Mouse (Mus musculus): ENCODE measurements at regions not wholly inside any gene's neighbourhood (a gene's known extent, or its start where the extent isn't known, plus 50 kb on each side); places are given as distances from the start of the nearest gene placed in this dataset.

DNA sequence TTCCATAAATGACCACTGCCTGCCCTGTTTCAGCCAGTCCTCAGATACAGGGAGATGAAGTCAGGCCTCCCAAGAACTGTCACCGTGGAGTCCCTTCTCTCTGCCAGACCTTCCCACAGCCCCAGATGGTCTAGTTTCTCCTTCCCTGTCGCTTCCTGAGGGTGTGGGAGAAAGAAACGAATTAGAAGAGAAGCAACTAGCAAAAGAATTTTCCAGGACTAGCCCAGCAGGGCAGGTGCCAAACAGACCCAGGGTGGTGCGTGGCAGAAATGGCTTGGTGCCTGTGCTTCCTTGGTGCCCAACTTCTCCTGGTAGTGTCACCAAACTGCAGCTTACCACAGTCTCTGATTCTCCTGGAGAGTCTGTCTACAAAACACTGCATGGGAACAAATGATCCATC lies 156.3 kb upstream of the Dyrk2 start:
- H3K4me1 ChIP-seq (ENCODE audit: insufficient read depth), result no peaks in the 10 kb centered on the region

DNA sequence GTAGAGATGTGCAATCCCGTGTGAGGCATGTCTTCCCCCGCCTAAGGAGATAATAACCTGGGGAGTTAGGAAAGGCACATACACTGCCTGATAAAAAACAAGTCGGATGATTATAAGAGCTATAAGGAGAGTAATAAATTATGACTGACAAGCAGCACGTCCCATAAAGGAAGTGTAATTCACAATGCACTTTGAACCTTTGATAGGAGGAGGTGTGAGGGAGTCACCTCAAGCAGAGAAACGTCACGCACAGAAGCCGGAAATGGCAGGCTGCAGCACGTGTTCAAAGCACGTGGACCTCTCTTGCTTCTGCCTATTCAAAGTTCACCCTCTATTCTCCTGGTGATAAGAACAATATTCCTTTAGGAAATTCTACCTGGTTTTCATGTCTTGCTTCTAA lies 154.4 kb upstream of the Dyrk2 start:
- ATAC-seq, result no peak

More for the DNA sequence above, 156.3 kb upstream of the Dyrk2 start:
- Histone ChIP-seq H3K36me3 (replicated peaks; ENCODE audit: insufficient read depth, low read length) (no peaks in the 10 kb centered on the region), H3K9me3 (ENCODE audit: low read length) (no peaks in the 10 kb centered on the region), H3K9ac (replicated peaks) (no peak overlapping the region), H3K27ac (ENCODE audit: low read depth) (no peak overlapping the region), H3K27me3 (ENCODE audit: insufficient read depth, low read length) (no peaks in the 10 kb centered on the region), H3K4me2 (ENCODE audit: low read depth, low read length) (no peak overlapping the region), H3K4me3 (ENCODE audit: low read depth, low read length) (no peak overlapping the region)
- ATAC-seq, result no peak
- no peak for TF ChIP-seq CTCF (IDR thresholded peaks at IDR 0.05; ENCODE audit: low read depth)
- DNase-seq, result no peak
- 59% methylated on average over 4 of the region's 4 CpGs for WGBS (ENCODE audit: insufficient replicate concordance)

DNA sequence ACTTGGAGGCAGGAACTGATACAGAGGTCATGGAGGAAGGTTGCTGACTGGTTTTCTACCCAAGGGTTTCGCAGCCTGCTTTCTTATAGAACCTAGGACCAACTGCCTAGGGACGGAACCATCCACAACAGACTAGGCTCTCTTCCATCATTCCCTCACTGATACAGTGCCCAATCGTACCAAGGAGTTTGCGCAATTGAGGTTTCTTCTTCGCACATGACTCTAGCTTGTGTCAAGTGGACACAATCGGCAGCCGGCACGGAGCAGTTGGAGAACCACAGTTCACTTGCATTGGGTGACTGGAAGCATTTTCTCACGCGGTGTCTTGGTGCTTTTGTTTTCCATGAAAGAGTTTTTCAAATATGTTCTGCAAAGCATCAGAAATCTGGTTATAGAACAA lies 149.1 kb upstream of the Dyrk2 start:
- no peaks in the 10 kb centered on the region for H3K9me3 ChIP-seq (ENCODE audit: low read length)
- 92% methylated on average over 10 of the region's 10 CpGs for WGBS (ENCODE audit: insufficient replicate concordance)
- no peak overlapping the region for H3K4me2 ChIP-seq (ENCODE audit: low read depth, low read length)
- ATAC-seq, result no peak
- DNase-seq, result no peak
- no peaks in the 10 kb centered on the region for H3K36me3 ChIP-seq (replicated peaks; ENCODE audit: insufficient read depth, low read length)
- no peak overlapping the region for H3K27ac ChIP-seq (ENCODE audit: low read depth)
- no peak overlapping the region for H3K4me3 ChIP-seq (ENCODE audit: low read depth, low read length)
- TF ChIP-seq CTCF (IDR thresholded peaks at IDR 0.05; ENCODE audit: low read depth), result no peak
- TF ChIP-seq EP300 (IDR thresholded peaks at IDR 0.05; ENCODE audit: low read depth), result no peak
- H3K4me1 ChIP-seq (ENCODE audit: insufficient read depth), result no peaks in the 10 kb centered on the region
- no peak overlapping the region for H3K9ac ChIP-seq (replicated peaks)
- no peaks in the 10 kb centered on the region for H3K27me3 ChIP-seq (ENCODE audit: insufficient read depth, low read length)

More for the DNA sequence above, 154.4 kb upstream of the Dyrk2 start:
- Histone ChIP-seq H3K4me2 (ENCODE audit: low read depth, low read length) (no peak overlapping the region), H3K36me3 (replicated peaks; ENCODE audit: insufficient read depth, low read length) (no peaks in the 10 kb centered on the region), H3K9me3 (ENCODE audit: low read length) (no peaks in the 10 kb centered on the region), H3K27me3 (ENCODE audit: insufficient read depth, low read length) (no peaks in the 10 kb centered on the region), H3K9ac (replicated peaks) (no peak overlapping the region), H3K4me1 (ENCODE audit: insufficient read depth) (no peaks in the 10 kb centered on the region), H3K4me3 (ENCODE audit: low read depth, low read length) (no peak overlapping the region), H3K27ac (ENCODE audit: low read depth) (no peak overlapping the region)
- DNase-seq, result no peak
- no peak for TF ChIP-seq EP300 (IDR thresholded peaks at IDR 0.05; ENCODE audit: low read depth)
- no peak for TF ChIP-seq CTCF (IDR thresholded peaks at IDR 0.05; ENCODE audit: low read depth)
- WGBS (ENCODE audit: insufficient replicate concordance), result 44% methylated on average over 9 of the region's 9 CpGs

DNA sequence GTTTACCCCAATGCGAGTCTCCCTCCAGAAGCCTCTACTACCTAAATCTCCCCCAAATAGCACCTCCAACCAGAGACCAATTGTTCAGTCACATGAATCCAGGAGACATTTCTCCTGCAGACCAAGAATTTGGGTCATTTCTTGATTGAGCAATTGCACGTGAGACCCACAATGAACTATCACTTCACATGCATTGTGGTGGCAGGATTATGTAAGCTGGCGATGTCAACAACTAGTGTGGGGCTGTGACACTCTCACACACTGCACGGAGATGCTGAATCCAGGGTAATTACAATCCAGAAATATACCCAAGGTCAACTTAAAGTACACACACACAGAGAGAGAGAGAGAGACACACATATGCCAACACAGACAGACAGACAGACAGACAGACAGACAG lies 148.5 kb upstream of the Dyrk2 start:
- TF ChIP-seq EP300 (IDR thresholded peaks at IDR 0.05; ENCODE audit: low read depth) (no peak), CTCF (IDR thresholded peaks at IDR 0.05; ENCODE audit: low read depth) (no peak)
- H3K4me3 ChIP-seq (ENCODE audit: low read depth, low read length), result no peak overlapping the region
- DNase-seq (no peak), ATAC-seq (no peak)
- H3K9ac ChIP-seq (replicated peaks), result no peak overlapping the region
- no peaks in the 10 kb centered on the region for H3K9me3 ChIP-seq (ENCODE audit: low read length)
- no peak overlapping the region for H3K27ac ChIP-seq (ENCODE audit: low read depth)
- H3K36me3 ChIP-seq (replicated peaks; ENCODE audit: insufficient read depth, low read length), result no peaks in the 10 kb centered on the region
- no peaks in the 10 kb centered on the region for H3K27me3 ChIP-seq (ENCODE audit: insufficient read depth, low read length)
- no peak overlapping the region for H3K4me2 ChIP-seq (ENCODE audit: low read depth, low read length)
- 64% methylated on average over 4 of the region's 4 CpGs for WGBS (ENCODE audit: insufficient replicate concordance)
- H3K4me1 ChIP-seq (ENCODE audit: insufficient read depth), result no peaks in the 10 kb centered on the region

DNA sequence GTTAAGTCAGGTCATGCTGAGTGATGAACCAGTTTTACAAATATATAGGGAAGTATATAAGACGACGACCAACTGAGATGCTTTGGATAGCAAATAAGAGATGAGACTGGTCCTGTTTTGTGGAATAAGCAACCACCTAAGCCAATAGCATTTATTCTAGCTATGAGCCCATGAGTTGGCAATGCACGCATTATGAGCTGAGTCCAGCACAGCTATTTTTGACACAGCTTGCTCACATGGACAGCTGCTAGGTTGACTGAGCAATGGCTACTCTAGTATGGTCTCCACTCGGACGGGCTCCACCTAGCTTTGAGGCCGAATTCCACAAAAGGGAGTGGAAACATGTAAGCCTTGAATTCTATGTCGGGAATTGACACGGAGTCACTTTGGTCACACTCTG lies 146.1 kb upstream of the Dyrk2 start:
- ATAC-seq (no peak), DNase-seq (no peak)
- no peaks in the 10 kb centered on the region for H3K36me3 ChIP-seq (replicated peaks; ENCODE audit: insufficient read depth, low read length)
- H3K4me3 ChIP-seq (ENCODE audit: low read depth, low read length), result no peak overlapping the region
- H3K9me3 ChIP-seq (ENCODE audit: low read length), result no peaks in the 10 kb centered on the region
- H3K4me2 ChIP-seq (ENCODE audit: low read depth, low read length), result no peak overlapping the region
- H3K27me3 ChIP-seq (ENCODE audit: insufficient read depth, low read length), result no peaks in the 10 kb centered on the region
- H3K27ac ChIP-seq (ENCODE audit: low read depth), result no peak overlapping the region
- WGBS (ENCODE audit: insufficient replicate concordance), result 79% methylated on average over 8 of the region's 8 CpGs
- TF ChIP-seq CTCF (IDR thresholded peaks at IDR 0.05; ENCODE audit: low read depth), result no peak
- TF ChIP-seq EP300 (IDR thresholded peaks at IDR 0.05; ENCODE audit: low read depth), result no peak
- H3K4me1 ChIP-seq (ENCODE audit: insufficient read depth), result no peaks in the 10 kb centered on the region; the same call in 1 of the 2 replicates
- no peak overlapping the region for H3K9ac ChIP-seq (replicated peaks)

DNA sequence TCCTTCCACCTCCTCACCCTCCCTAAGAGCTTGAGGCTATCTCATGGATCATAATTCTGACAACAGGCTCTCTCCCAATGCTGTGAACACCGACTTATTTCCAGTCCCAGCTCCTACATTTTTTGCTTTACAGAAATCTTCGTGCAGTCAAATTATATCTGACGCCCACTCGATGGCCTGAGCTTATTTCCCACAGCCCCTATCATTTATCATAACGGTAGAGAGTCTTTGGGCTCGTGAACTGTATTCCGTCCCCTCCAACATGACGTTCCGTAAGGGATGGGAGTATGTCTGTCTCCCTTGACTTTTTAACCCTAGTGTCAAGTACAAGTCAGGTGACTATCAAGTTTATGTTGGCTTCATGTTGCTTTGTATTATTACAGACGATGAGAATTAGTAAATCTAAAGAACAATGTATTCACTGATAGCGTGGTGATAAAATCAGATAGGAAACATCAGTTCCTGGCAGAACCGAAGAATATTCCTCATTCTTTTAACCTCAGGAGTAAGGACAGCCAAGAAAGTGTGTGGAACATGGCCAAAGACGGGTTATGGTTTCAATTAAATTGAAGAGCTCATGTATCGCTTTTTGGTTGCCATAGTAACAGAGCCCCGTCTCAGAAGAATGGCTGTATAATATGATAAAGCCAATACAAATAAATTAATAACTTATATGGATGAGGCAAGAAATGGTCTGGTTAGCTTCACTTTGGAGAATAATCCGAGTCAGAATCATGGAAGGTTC lies 145.5 kb upstream of the Dyrk2 start:
- H3K4me1 ChIP-seq (ENCODE audit: insufficient read depth), result no peaks in the 10 kb centered on the region; the same call in 1 of the 2 replicates
- ATAC-seq, result no peak
- H3K4me2 ChIP-seq (ENCODE audit: low read depth, low read length), result no peak overlapping the region
- DNase-seq, result no peak
- WGBS (ENCODE audit: insufficient replicate concordance), result 81% methylated on average over 16 of the region's 16 CpGs
- TF ChIP-seq EP300 (IDR thresholded peaks at IDR 0.05; ENCODE audit: low read depth) (no peak), CTCF (IDR thresholded peaks at IDR 0.05; ENCODE audit: low read depth) (no peak)
- no peak overlapping the region for H3K27ac ChIP-seq (ENCODE audit: low read depth)
- no peak overlapping the region for H3K9ac ChIP-seq (replicated peaks)
- no peaks in the 10 kb centered on the region for H3K36me3 ChIP-seq (replicated peaks; ENCODE audit: insufficient read depth, low read length)
- no peaks in the 10 kb centered on the region for H3K27me3 ChIP-seq (ENCODE audit: insufficient read depth, low read length)
- H3K9me3 ChIP-seq (ENCODE audit: low read length), result no peaks in the 10 kb centered on the region
- H3K4me3 ChIP-seq (ENCODE audit: low read depth, low read length), result no peak overlapping the region

Measured in liver, postnatal 0 days (tissue).